Mouse (Mus musculus) urinary bladder, adult 2 months (tissue): Measurements from ENCODE around the gene St14. TPM values are rescaled to one million over a fixed set of nuclear protein-coding genes. Genes with fewer than 3 reads are reported as not detected.

Source experiments
- DNase-seq: peaks from one replicate; pipeline ENCODE4 v3.0.0; 2022; ENCODE audit warnings: low spot score
- polyA plus RNA-seq: library from polyadenylated mRNA; depleted of rRNA; stranded (reverse); fragments of >200 nt; gene quantifications from 2 replicates; pipeline ENCODE4 v1.2.3, GENCODE M21; 2012

St14 gene
- polyA plus RNA-seq, 1 experiment, result 23.2 TPM

- DNase-seq, result no peak
Measured at GRCm38 (mm10) chr9:31122464-31123030, 9.1 kb downstream of the St14 start.

GRCm38 (mm10) chr9:31120533-31120915 is 11.1 kb downstream of the St14 start:
- no peak for DNase-seq

- DNase-seq, result no peak
Measured at GRCm38 (mm10) chr9:31119882-31120532, 11.6 kb downstream of the St14 start.

GRCm38 (mm10) chr9:31119405-31119804 is 12.2 kb downstream of the St14 start:
- no peak for DNase-seq

GRCm38 (mm10) chr9:31118520-31119298 is 12.9 kb downstream of the St14 start:
- no peak for DNase-seq

- DNase-seq, result no peak
Measured at GRCm38 (mm10) chr9:31117488-31117887, 14.2 kb downstream of the St14 start.

- DNase-seq, result no peak
Measured at GRCm38 (mm10) chr9:31117088-31117487, 14.6 kb downstream of the St14 start.

- no peak for DNase-seq
Measured at GRCm38 (mm10) chr9:31115586-31115985, 16.1 kb downstream of the St14 start.

- DNase-seq, result no peak
Measured at GRCm38 (mm10) chr9:31108464-31108863, 23.2 kb downstream of the St14 start.

- no peak for DNase-seq
Measured at GRCm38 (mm10) chr9:31098118-31098517, 33.5 kb downstream of the St14 start.

- no peak for DNase-seq
Measured at GRCm38 (mm10) chr9:31097088-31098082, 34.3 kb downstream of the St14 start.

GRCm38 (mm10) chr9:31092833-31093195 is 38.8 kb downstream of the St14 start:
- DNase-seq, result no peak

- no peak for DNase-seq
Measured at GRCm38 (mm10) chr9:31092111-31092832, 39.4 kb downstream of the St14 start.

- no peak for DNase-seq
Measured at GRCm38 (mm10) chr9:31091162-31091581, 40.5 kb downstream of the St14 start.

GRCm38 (mm10) chr9:31090081-31091023 is 41.3 kb downstream of the St14 start:
- DNase-seq, result no peak

- no peak for DNase-seq
Measured at GRCm38 (mm10) chr9:31089541-31089940, 42.1 kb downstream of the St14 start.

- no peak for DNase-seq
Measured at GRCm38 (mm10) chr9:31088883-31089282, 42.8 kb downstream of the St14 start.

- DNase-seq, result no peak
Measured at GRCm38 (mm10) chr9:31088116-31088515, 43.5 kb downstream of the St14 start.

- DNase-seq, result no peak
Measured at GRCm38 (mm10) chr9:31087466-31087865, 44.2 kb downstream of the St14 start.

GRCm38 (mm10) chr9:31086754-31087145 is 44.9 kb downstream of the St14 start:
- DNase-seq, result no peak
